Mouse (Mus musculus) kidney, postnatal 0 days (tissue): Measurements from ENCODE around the gene Gm20388. TPM values are rescaled to one million over a fixed set of nuclear protein-coding genes. Genes with fewer than 3 reads are reported as not detected.

Source experiments
- ATAC-seq: fragments of 200-750 bp; cut with Nextera tagmentation; replicated peaks from 2 replicates; pipeline ENCODE4 v1.8.0; 2017; ENCODE audit warnings: low read depth, moderate number of reproducible peaks, moderate TSS enrichment, moderate library complexity; ENCODE audit not compliant: low FRiP score
- DNase-seq: peaks from one replicate; pipeline ENCODE4 v3.0.0-alpha.2; 2016; ENCODE audit warnings: low spot score
- H3K27ac ChIP-seq: fragments of 300-500 bp; sonication (generic); 2 replicates; pipeline ENCODE4 v1.5.1; 2014; ENCODE audit warnings: mild to moderate bottlenecking
- H3K27me3 ChIP-seq: fragments of 300-500 bp; sonication (generic); 2 replicates; pipeline ENCODE4 v1.6.1; 2014; ENCODE audit warnings: low read length, mixed read lengths; ENCODE audit not compliant: insufficient read depth
- H3K36me3 ChIP-seq: fragments of 300-500 bp; sonication (generic); 2 replicates; pipeline ENCODE4 v1.6.1; 2014; ENCODE audit warnings: low read length, mixed read lengths; ENCODE audit not compliant: insufficient read depth
- H3K4me1 ChIP-seq: fragments of 300-500 bp; sonication (generic); replicated peaks from 2 replicates; pipeline ENCODE4 v1.6.1; 2014; ENCODE audit warnings: antibody characterized with exemption, low read length, mixed read lengths; ENCODE audit not compliant: insufficient read depth
- H3K4me2 ChIP-seq: fragments of 300-500 bp; sonication (generic); 2 replicates; pipeline ENCODE4 v1.6.1; 2014; ENCODE audit warnings: mild to moderate bottlenecking, low read length, moderate library complexity, mixed read lengths
- H3K4me3 ChIP-seq: fragments of 300-500 bp; sonication (generic); replicated peaks from 2 replicates; pipeline ENCODE4 v1.5.1; 2014; ENCODE audit warnings: low read depth, low read length
- H3K9ac ChIP-seq: fragments of 300-500 bp; sonication (generic); 2 replicates; pipeline ENCODE4 v1.6.1; 2014; ENCODE audit warnings: low read depth, low read length
- H3K9me3 ChIP-seq: fragments of 300-500 bp; sonication (generic); replicated peaks from 2 replicates; pipeline ENCODE4 v1.6.1; 2016; ENCODE audit warnings: low read length, inconsistent platforms, mixed read lengths
- CTCF ChIP-seq: IDR thresholded peaks from 2 replicates; pipeline ENCODE4 v1.5.1; 2016; ENCODE audit warnings: antibody characterized with exemption, low read depth, mild to moderate bottlenecking, moderate library complexity
- WGBS: fragments of 180-500 bp; shearing (Covaris S2); extraction: QIAGEN DNeasy Blood & Tissue Kit; methylation state at CpG from one replicate; pipeline ENCODE4 v1.1.7; 2014; 5-methylcytosine and 5-hydroxymethylcytosine counted together
- polyA plus RNA-seq: library from polyadenylated mRNA; unstranded; fragments of >200 nt; fragmentation: Nextera tagmentation; extraction: Ambion mirVana; gene quantifications from 2 replicates; pipeline ENCODE4 v1.2.1, GENCODE M21; 2015

Gene Gm20388
- polyA plus RNA-seq, 1 experiment from 2014 or later: not detected

- 72% methylated on average over 5 of the region's 5 CpGs for WGBS
- no peak overlapping the region for H3K4me2 ChIP-seq
- no peak for ATAC-seq
- H3K9ac ChIP-seq: no peak overlapping the region
- H3K36me3 ChIP-seq: peaks cover 52% of the 10 kb centered on the region
- no peak overlapping the region for H3K4me3 ChIP-seq
- no peak overlapping the region for H3K27ac ChIP-seq
- no peak for DNase-seq
- H3K4me1 ChIP-seq: no peaks in the 10 kb centered on the region
- TF ChIP-seq CTCF: peak; percentile 49
- H3K9me3 ChIP-seq: no peaks in the 10 kb centered on the region
- no peaks in the 10 kb centered on the region for H3K27me3 ChIP-seq
Measured at GRCm38 (mm10) chr8:124033400-124033799, 4122.8 kb downstream of the Gm20388 start.

DNA sequence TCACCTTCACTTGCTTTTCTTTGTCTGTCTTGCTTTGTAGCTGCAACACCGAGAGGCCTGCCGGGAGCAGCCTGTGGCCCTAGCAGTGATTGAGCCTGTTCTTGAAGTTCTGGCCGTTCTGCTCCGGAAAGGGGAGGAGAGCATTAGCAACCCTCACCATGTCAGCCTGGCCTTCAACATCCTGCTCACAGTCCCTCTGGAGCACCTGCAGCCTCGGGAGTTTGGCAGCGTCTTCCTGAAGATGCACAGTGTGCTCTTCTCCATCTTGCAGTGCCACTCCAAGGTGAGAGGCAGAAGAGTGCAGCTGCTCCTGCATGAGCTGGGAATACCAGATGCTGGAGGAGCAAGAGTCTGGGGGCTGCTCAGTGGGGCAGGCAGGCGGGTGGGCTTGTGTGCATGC is 4127.5 kb downstream of the Gm20388 start:
- Histone ChIP-seq H3K36me3 (peaks cover 41% of the 10 kb centered on the region), H3K9me3 (no peaks in the 10 kb centered on the region), H3K4me1 (no peaks in the 10 kb centered on the region), H3K4me3 (no peak overlapping the region), H3K27ac (no peak overlapping the region), H3K27me3 (no peaks in the 10 kb centered on the region), H3K9ac (no peak overlapping the region), H3K4me2 (no peak overlapping the region)
- WGBS: 91% methylated on average over 7 of the region's 7 CpGs
- no peak for TF ChIP-seq CTCF
- ATAC-seq (no peak), DNase-seq (no peak)

- H3K27ac ChIP-seq: no peak overlapping the region
- peaks cover 42% of the 10 kb centered on the region for H3K36me3 ChIP-seq
- 87% methylated on average over 4 of the region's 4 CpGs for WGBS
Measured at GRCm38 (mm10) chr8:124039351-124039750, 4128.7 kb downstream of the Gm20388 start.

DNA sequence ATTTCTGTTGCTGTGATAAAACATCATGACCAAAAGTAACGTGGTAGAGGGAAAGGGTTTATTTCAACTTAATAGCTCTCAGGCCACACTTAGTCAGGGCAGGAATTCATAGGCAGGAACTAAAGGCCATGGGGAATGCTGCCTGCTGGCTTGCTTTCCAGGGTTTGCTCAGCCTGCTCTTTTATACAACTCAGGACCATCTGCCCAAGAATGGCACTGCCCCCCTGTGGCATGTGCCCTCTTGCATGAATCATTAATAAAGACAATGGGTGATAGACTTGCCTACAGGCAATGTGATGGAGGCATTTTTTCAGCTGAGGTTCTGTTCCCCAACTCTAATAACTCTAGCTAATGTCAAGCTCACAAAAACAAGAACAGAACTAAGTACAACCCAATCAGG is 4131.6 kb downstream of the Gm20388 start:
- Histone ChIP-seq H3K27ac (no peak overlapping the region), H3K9me3 (no peaks in the 10 kb centered on the region), H3K4me3 (no peak overlapping the region), H3K4me1 (no peaks in the 10 kb centered on the region), H3K27me3 (no peaks in the 10 kb centered on the region), H3K9ac (no peak overlapping the region), H3K36me3 (peaks cover 49% of the 10 kb centered on the region), H3K4me2 (no peak overlapping the region)
- no peak for DNase-seq
- TF ChIP-seq CTCF: peak; percentile 15; the same call in 1 of the 2 replicates
- no peak for ATAC-seq
- 77% methylated on average over 1 of the region's 1 CpGs for WGBS

More at GRCm38 (mm10) chr8:124039351-124039750, 4128.7 kb downstream of the Gm20388 start:
- DNase-seq: no peak
- TF ChIP-seq CTCF: no peak
- no peak overlapping the region for H3K9ac ChIP-seq
- no peaks in the 10 kb centered on the region for H3K27me3 ChIP-seq
- no peaks in the 10 kb centered on the region for H3K9me3 ChIP-seq
- no peak overlapping the region for H3K4me3 ChIP-seq
- H3K4me2 ChIP-seq: no peak overlapping the region
- ATAC-seq: no peak
- H3K4me1 ChIP-seq: no peaks in the 10 kb centered on the region

- no peak for ATAC-seq
Measured at GRCm38 (mm10) chr8:124044421-124044820, 4133.8 kb downstream of the Gm20388 start.

GRCm38 (mm10) chr8:124044931-124045330 is 4134.3 kb downstream of the Gm20388 start:
- WGBS: 91% methylated on average over 12 of the region's 12 CpGs
- TF ChIP-seq CTCF: no peak
- H3K9me3 ChIP-seq: no peaks in the 10 kb centered on the region

More at GRCm38 (mm10) chr8:124044421-124044820, 4133.8 kb downstream of the Gm20388 start:
- Histone ChIP-seq H3K4me2 (no peak overlapping the region), H3K27me3 (no peaks in the 10 kb centered on the region), H3K9ac (no peak overlapping the region), H3K4me1 (no peaks in the 10 kb centered on the region), H3K27ac (no peak overlapping the region), H3K36me3 (peaks cover 36% of the 10 kb centered on the region), H3K9me3 (no peaks in the 10 kb centered on the region), H3K4me3 (no peak overlapping the region)
- 81% methylated on average over 5 of the region's 5 CpGs for WGBS
- no peak for DNase-seq
- no peak for TF ChIP-seq CTCF

GRCm38 (mm10) chr8:124045856-124046255 is 4135.2 kb downstream of the Gm20388 start:
- Histone ChIP-seq H3K27me3 (no peaks in the 10 kb centered on the region), H3K27ac (no peak overlapping the region), H3K9me3 (no peaks in the 10 kb centered on the region), H3K36me3 (peaks cover 28% of the 10 kb centered on the region), H3K4me3 (no peak overlapping the region), H3K4me1 (no peaks in the 10 kb centered on the region), H3K4me2 (no peak overlapping the region), H3K9ac (no peak overlapping the region)
- DNase-seq (no peak), ATAC-seq (no peak)
- 84% methylated on average over 8 of the region's 8 CpGs for WGBS
- no peak for TF ChIP-seq CTCF

More at GRCm38 (mm10) chr8:124044931-124045330, 4134.3 kb downstream of the Gm20388 start:
- no peak overlapping the region for H3K4me3 ChIP-seq
- DNase-seq (no peak), ATAC-seq (no peak)
- H3K36me3 ChIP-seq: peaks cover 32% of the 10 kb centered on the region
- H3K27ac ChIP-seq: no peak overlapping the region
- H3K4me2 ChIP-seq: no peak overlapping the region
- H3K4me1 ChIP-seq: no peaks in the 10 kb centered on the region
- no peak overlapping the region for H3K9ac ChIP-seq
- no peaks in the 10 kb centered on the region for H3K27me3 ChIP-seq
